Mouse (Mus musculus): Measurements from ENCODE around the gene Csnk1g1. TPM values are rescaled to one million over a fixed set of nuclear protein-coding genes. Genes with fewer than 3 reads are reported as not detected.

The Csnk1g1 gene
- polyA plus RNA-seq, 1 experiment = 6.8 TPM

- H3K4me2 ChIP-seq (ENCODE audit: low read depth) = no peak overlapping the region
- no peak overlapping the region for H3ac ChIP-seq (ENCODE audit: control insufficient read depth, insufficient read length)
- H3K79me2 ChIP-seq (ENCODE audit: control insufficient read depth, insufficient read depth) = no peaks in the 10 kb centered on the region
- H3K4me3 ChIP-seq = no peak overlapping the region
- H3K27me3 ChIP-seq (ENCODE audit: control insufficient read depth, insufficient read depth, insufficient read length) = no peaks in the 10 kb centered on the region
- H3K36me3 ChIP-seq (ENCODE audit: control insufficient read depth, insufficient read depth) = peaks cover 47% of the 10 kb centered on the region
- TF ChIP-seq SRF (IDR thresholded peaks at IDR 0.05; ENCODE audit: control insufficient read depth, insufficient read length, low read depth) = no peak
These were observed 95.7 kb downstream of the Csnk1g1 start for GRCm38 (mm10) chr9:66004380-66004779.

GRCm38 (mm10) chr9:66007603-66008202, 99.0 kb downstream of the Csnk1g1 start:
- H3K79me2 ChIP-seq (ENCODE audit: control insufficient read depth, insufficient read depth) = no peaks in the 10 kb centered on the region
- TF ChIP-seq SRF (IDR thresholded peaks at IDR 0.05; ENCODE audit: control insufficient read depth, insufficient read length, low read depth) (no peak), E2F4 (IDR thresholded peaks at IDR 0.05; ENCODE audit: insufficient read depth) (no peak), REST (IDR thresholded peaks at IDR 0.05; ENCODE audit: insufficient read depth, insufficient read length) (no peak), USF1 (IDR thresholded peaks at IDR 0.05; ENCODE audit: low read depth) (no peak), POLR2A (IDR thresholded peaks at IDR 0.05; ENCODE audit: insufficient read length, low read depth) (no peak), MYOD1 (IDR thresholded peaks at IDR 0.05; ENCODE audit: control insufficient read depth in 1 of 3, insufficient read length in 2 of 3, low read depth in 2 of 3) (no peak), TCF3 (IDR thresholded peaks at IDR 0.05; ENCODE audit: insufficient read length, low read depth) (no peak), MAX (IDR thresholded peaks at IDR 0.05; ENCODE audit: low read depth) (no peak), POLR2AphosphoS2 (IDR thresholded peaks at IDR 0.05; ENCODE audit: insufficient read length, low read depth) (no peak), TCF12 (IDR thresholded peaks at IDR 0.05; ENCODE audit: insufficient read depth, poor library complexity, severe bottlenecking) (no peak), MYOG (IDR thresholded peaks at IDR 0.05; ENCODE audit: control insufficient read depth in 1 of 3, insufficient read depth in 1 of 3, insufficient read length in 2 of 3, low read depth in 2 of 3) (no peak), CEBPB (IDR thresholded peaks at IDR 0.05; ENCODE audit: insufficient read depth, poor library complexity, severe bottlenecking) (no peak)
- H3K36me3 ChIP-seq (ENCODE audit: control insufficient read depth, insufficient read depth) = peaks cover 42% of the 10 kb centered on the region
- H3K27me3 ChIP-seq (ENCODE audit: control insufficient read depth, insufficient read depth, insufficient read length) = no peaks in the 10 kb centered on the region
- H3K4me3 ChIP-seq = no peak overlapping the region
- H3ac ChIP-seq (ENCODE audit: control insufficient read depth, insufficient read length) = no peak overlapping the region
- no peak overlapping the region for H3K4me2 ChIP-seq (ENCODE audit: low read depth)

- Histone ChIP-seq H3K79me2 (ENCODE audit: control insufficient read depth, insufficient read depth) (no peaks in the 10 kb centered on the region), H3K36me3 (ENCODE audit: control insufficient read depth, insufficient read depth) (peaks cover 4% of the 10 kb centered on the region), H3ac (ENCODE audit: control insufficient read depth, insufficient read length) (no peak overlapping the region), H3K27me3 (ENCODE audit: control insufficient read depth, insufficient read depth, insufficient read length) (no peaks in the 10 kb centered on the region), H3K4me2 (ENCODE audit: low read depth) (no peak overlapping the region), H3K4me3 (no peak overlapping the region)
- TF ChIP-seq TCF3 (IDR thresholded peaks at IDR 0.05; ENCODE audit: insufficient read length, low read depth) (no peak), MAX (IDR thresholded peaks at IDR 0.05; ENCODE audit: low read depth) (no peak), SRF (IDR thresholded peaks at IDR 0.05; ENCODE audit: control insufficient read depth, insufficient read length, low read depth) (no peak), USF1 (IDR thresholded peaks at IDR 0.05; ENCODE audit: low read depth) (no peak), MYOD1 (IDR thresholded peaks at IDR 0.05; ENCODE audit: control insufficient read depth in 1 of 3, insufficient read length in 2 of 3, low read depth in 2 of 3) (no peak), REST (IDR thresholded peaks at IDR 0.05; ENCODE audit: insufficient read depth, insufficient read length) (no peak), POLR2AphosphoS2 (IDR thresholded peaks at IDR 0.05; ENCODE audit: insufficient read length, low read depth) (no peak), MYOG (IDR thresholded peaks at IDR 0.05; ENCODE audit: control insufficient read depth in 1 of 3, insufficient read depth in 1 of 3, insufficient read length in 2 of 3, low read depth in 2 of 3) (no peak), TCF12 (IDR thresholded peaks at IDR 0.05; ENCODE audit: insufficient read depth, poor library complexity, severe bottlenecking) (no peak), CEBPB (IDR thresholded peaks at IDR 0.05; ENCODE audit: insufficient read depth, poor library complexity, severe bottlenecking) (no peak), POLR2A (IDR thresholded peaks at IDR 0.05; ENCODE audit: insufficient read length, low read depth) (no peak), E2F4 (IDR thresholded peaks at IDR 0.05; ENCODE audit: insufficient read depth) (no peak)
These were observed 111.9 kb downstream of the Csnk1g1 start for GRCm38 (mm10) chr9:66020601-66021000.

- no peak overlapping the region for H3ac ChIP-seq (ENCODE audit: control insufficient read depth, insufficient read length)
- H3K27me3 ChIP-seq (ENCODE audit: control insufficient read depth, insufficient read depth, insufficient read length) = no peaks in the 10 kb centered on the region
- peaks cover 16% of the 10 kb centered on the region for H3K36me3 ChIP-seq (ENCODE audit: control insufficient read depth, insufficient read depth)
- no peak overlapping the region for H3K4me3 ChIP-seq
- H3K79me2 ChIP-seq (ENCODE audit: control insufficient read depth, insufficient read depth) = no peaks in the 10 kb centered on the region
- no peak for TF ChIP-seq TCF12 (IDR thresholded peaks at IDR 0.05; ENCODE audit: insufficient read depth, poor library complexity, severe bottlenecking)
- TF ChIP-seq POLR2AphosphoS2 (IDR thresholded peaks at IDR 0.05; ENCODE audit: insufficient read length, low read depth) = no peak
- no peak for TF ChIP-seq E2F4 (IDR thresholded peaks at IDR 0.05; ENCODE audit: insufficient read depth)
- TF ChIP-seq SRF (IDR thresholded peaks at IDR 0.05; ENCODE audit: control insufficient read depth, insufficient read length, low read depth) = no peak
- TF ChIP-seq MYOD1 (IDR thresholded peaks at IDR 0.05; ENCODE audit: control insufficient read depth in 1 of 3, insufficient read length in 2 of 3, low read depth in 2 of 3) = no peak
- TF ChIP-seq USF1 (IDR thresholded peaks at IDR 0.05; ENCODE audit: low read depth) = no peak
- TF ChIP-seq CEBPB (IDR thresholded peaks at IDR 0.05; ENCODE audit: insufficient read depth, poor library complexity, severe bottlenecking) = no peak
- no peak for TF ChIP-seq REST (IDR thresholded peaks at IDR 0.05; ENCODE audit: insufficient read depth, insufficient read length)
- no peak for TF ChIP-seq MAX (IDR thresholded peaks at IDR 0.05; ENCODE audit: low read depth)
- no peak for TF ChIP-seq TCF3 (IDR thresholded peaks at IDR 0.05; ENCODE audit: insufficient read length, low read depth)
- TF ChIP-seq POLR2A (IDR thresholded peaks at IDR 0.05; ENCODE audit: insufficient read length, low read depth) = no peak
- TF ChIP-seq MYOG (IDR thresholded peaks at IDR 0.05; ENCODE audit: control insufficient read depth in 1 of 3, insufficient read depth in 1 of 3, insufficient read length in 2 of 3, low read depth in 2 of 3) = no peak
- H3K4me2 ChIP-seq (ENCODE audit: low read depth) = no peak overlapping the region
These were observed 129.4 kb downstream of the Csnk1g1 start for GRCm38 (mm10) chr9:66038082-66038481.

GRCm38 (mm10) chr9:66038581-66038980, 129.9 kb downstream of the Csnk1g1 start:
- no peak for TF ChIP-seq MAX (IDR thresholded peaks at IDR 0.05; ENCODE audit: low read depth)
- no peak for TF ChIP-seq E2F4 (IDR thresholded peaks at IDR 0.05; ENCODE audit: insufficient read depth)
- no peak for TF ChIP-seq MYOD1 (IDR thresholded peaks at IDR 0.05; ENCODE audit: control insufficient read depth in 1 of 3, insufficient read length in 2 of 3, low read depth in 2 of 3)
- no peak for TF ChIP-seq POLR2A (IDR thresholded peaks at IDR 0.05; ENCODE audit: insufficient read length, low read depth)
- no peak for TF ChIP-seq CEBPB (IDR thresholded peaks at IDR 0.05; ENCODE audit: insufficient read depth, poor library complexity, severe bottlenecking)
- TF ChIP-seq REST (IDR thresholded peaks at IDR 0.05; ENCODE audit: insufficient read depth, insufficient read length) = no peak
- TF ChIP-seq MYOG (IDR thresholded peaks at IDR 0.05; ENCODE audit: control insufficient read depth in 1 of 3, insufficient read depth in 1 of 3, insufficient read length in 2 of 3, low read depth in 2 of 3) = no peak
- no peak for TF ChIP-seq TCF3 (IDR thresholded peaks at IDR 0.05; ENCODE audit: insufficient read length, low read depth)
- no peak for TF ChIP-seq SRF (IDR thresholded peaks at IDR 0.05; ENCODE audit: control insufficient read depth, insufficient read length, low read depth)
- TF ChIP-seq POLR2AphosphoS2 (IDR thresholded peaks at IDR 0.05; ENCODE audit: insufficient read length, low read depth) = no peak
- no peak for TF ChIP-seq USF1 (IDR thresholded peaks at IDR 0.05; ENCODE audit: low read depth)
- TF ChIP-seq TCF12 (IDR thresholded peaks at IDR 0.05; ENCODE audit: insufficient read depth, poor library complexity, severe bottlenecking) = no peak
- Histone ChIP-seq H3K27me3 (ENCODE audit: control insufficient read depth, insufficient read depth, insufficient read length) (no peaks in the 10 kb centered on the region), H3K79me2 (ENCODE audit: control insufficient read depth, insufficient read depth) (no peaks in the 10 kb centered on the region), H3K4me3 (no peak overlapping the region), H3ac (ENCODE audit: control insufficient read depth, insufficient read length) (no peak overlapping the region), H3K4me2 (ENCODE audit: low read depth) (no peak overlapping the region), H3K36me3 (ENCODE audit: control insufficient read depth, insufficient read depth) (peaks cover 15% of the 10 kb centered on the region)

Data from myocyte (in vitro differentiated cells).